Mouse (Mus musculus) cerebellum, adult (tissue): ENCODE data around the gene Smim11.

ENCODE experiments used
- ATAC-seq: cut with Nextera tagmentation; 2 replicates; pipeline ENCODE4 v1.9.2; 2017; ENCODE audit warnings: mild to moderate bottlenecking, moderate library complexity, mixed read lengths; ENCODE audit not compliant: insufficient number of reproducible peaks, low FRiP score, low TSS enrichment

The Smim11 gene

GRCm38 (mm10) chr16:92300649-92301411, at the start of gene Smim11:
Gene Smim11 (plus strand): TSS chr16:92301286.
- peak; percentile 92 for ATAC-seq

GRCm38 (mm10) chr16:92254316-92254715, 46.8 kb upstream of the Smim11 start:
- ATAC-seq = no peak

GRCm38 (mm10) chr16:92267861-92268260, 33.2 kb upstream of the Smim11 start:
- no peak for ATAC-seq

GRCm38 (mm10) chr16:92274516-92274915, 26.6 kb upstream of the Smim11 start:
- no peak for ATAC-seq

GRCm38 (mm10) chr16:92275526-92275925, 25.6 kb upstream of the Smim11 start:
- no peak for ATAC-seq

- no peak for ATAC-seq
These were observed 18.4 kb upstream of the Smim11 start for GRCm38 (mm10) chr16:92282671-92283070.

DNA sequence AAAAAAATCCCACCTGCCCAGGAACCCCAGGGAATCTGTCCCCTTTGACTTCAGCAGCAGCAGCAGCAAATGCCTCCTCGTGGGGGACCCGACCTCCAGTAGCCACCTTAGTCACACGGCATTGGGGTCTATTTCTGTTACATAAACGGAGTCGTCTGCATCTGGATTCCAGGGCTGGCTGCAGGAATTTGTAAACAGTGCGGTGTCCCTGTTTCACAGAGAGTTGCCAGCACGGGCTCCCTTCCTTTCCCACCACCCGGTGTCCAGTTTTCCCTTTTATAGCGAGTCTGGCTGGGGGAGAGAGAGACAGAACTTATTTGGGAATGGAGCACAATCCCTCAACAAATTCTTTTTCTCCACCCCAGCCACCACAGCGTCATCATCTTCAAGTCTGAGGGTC, 16.0 kb upstream of the Smim11 start:
- no peak for ATAC-seq

DNA sequence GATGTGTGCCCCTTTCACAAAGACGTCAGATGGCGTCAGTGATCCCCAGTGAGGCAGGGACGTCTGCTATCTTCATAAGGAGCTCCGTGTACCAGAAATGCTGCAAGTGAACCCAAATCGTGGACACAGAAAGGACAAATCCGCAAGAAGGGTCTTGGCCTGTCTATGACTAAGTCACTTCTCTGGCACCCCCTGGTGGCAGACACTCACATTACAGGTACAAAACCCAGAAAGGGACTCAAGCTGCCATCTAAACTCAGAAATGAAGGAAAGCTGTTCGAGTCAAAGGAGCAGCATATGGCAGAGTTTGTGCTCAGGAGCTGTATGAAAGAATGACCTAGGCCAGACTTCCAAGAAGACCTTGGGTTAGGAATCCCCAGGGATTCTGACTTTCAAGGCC, 14.5 kb upstream of the Smim11 start:
- peak; percentile 63; the same call in 1 of the 2 replicates for ATAC-seq

DNA sequence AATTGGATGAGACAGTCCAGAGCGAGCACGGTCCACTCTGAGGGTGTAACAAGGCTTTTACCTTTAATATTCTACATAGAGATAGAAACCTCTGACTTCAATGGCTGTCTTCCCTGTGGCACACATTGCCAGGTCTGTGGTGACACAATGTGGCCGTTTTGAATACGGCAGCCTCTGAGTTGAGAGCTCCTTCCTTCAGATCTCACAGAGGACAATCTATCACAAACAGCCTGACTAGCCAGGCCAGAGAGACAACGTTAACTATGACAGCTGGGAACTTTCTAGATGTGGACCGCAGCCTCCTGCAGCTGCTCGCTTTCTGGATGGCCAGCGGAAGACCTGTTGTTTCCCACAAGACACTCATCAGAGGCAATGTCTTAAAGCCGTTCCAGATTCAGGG, 12.3 kb upstream of the Smim11 start:
- ATAC-seq = no peak

DNA sequence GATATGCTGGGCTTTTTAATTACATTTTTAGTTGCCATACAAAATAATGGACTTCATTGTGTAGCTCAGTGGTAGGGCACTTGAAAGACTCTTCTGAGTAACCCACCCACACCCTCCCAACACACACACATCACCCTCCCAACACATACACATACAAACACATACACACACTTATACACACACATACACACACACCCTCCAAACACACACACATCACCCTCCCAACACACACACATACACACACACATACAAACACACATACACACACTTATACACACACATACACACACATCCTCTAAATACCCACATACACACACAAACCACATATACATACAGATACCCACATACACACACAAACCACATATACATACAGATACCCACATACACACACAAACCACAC, 11.0 kb upstream of the Smim11 start:
- no peak for ATAC-seq

- ATAC-seq = no peak
These were observed 9.0 kb upstream of the Smim11 start, which contains the start of gene Kcne2 for GRCm38 (mm10) chr16:92292101-92292500. Gene Kcne2 (plus strand): TSS chr16:92292389.

DNA sequence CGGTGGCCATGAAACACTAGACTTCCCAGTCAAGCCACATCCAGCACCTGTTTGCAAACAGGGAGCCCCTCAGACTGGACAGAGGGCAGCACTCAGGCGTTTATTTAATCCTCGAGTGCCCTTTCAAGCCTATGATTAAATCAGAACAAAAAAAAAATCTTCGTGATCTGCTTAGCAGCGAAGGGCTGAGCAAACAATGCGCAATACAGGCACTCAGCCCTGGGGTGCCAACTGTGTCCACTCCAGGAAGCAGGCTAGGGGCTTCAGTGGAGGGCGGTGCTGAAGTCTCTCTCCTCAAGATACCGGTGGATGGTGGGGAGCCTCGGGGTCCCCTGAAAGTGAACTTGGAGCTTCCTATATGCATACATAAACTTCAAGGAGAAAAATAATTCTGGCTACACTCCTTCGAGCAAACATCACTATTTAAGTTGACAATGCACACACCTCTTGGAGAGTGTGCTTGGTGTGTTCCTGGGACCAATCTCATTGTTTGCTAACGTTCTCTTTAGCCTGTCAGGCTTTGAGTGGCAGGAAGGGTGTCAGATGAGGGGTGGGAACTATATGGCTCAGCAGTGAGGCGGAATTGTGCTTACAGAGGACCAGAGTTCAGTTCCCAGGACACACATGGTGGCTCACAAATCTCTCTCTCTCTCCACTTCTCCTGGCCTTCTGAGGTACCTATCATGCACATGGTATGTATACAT, 6.7 kb upstream of the Smim11 start:
- no peak for ATAC-seq

- no peak for ATAC-seq
These were observed 5.8 kb upstream of the Smim11 start for GRCm38 (mm10) chr16:92295328-92295727.

- peak; percentile 59; the same call in 1 of the 2 replicates for ATAC-seq
These were observed 323 bp downstream of the Smim11 start for GRCm38 (mm10) chr16:92301412-92301806.

DNA sequence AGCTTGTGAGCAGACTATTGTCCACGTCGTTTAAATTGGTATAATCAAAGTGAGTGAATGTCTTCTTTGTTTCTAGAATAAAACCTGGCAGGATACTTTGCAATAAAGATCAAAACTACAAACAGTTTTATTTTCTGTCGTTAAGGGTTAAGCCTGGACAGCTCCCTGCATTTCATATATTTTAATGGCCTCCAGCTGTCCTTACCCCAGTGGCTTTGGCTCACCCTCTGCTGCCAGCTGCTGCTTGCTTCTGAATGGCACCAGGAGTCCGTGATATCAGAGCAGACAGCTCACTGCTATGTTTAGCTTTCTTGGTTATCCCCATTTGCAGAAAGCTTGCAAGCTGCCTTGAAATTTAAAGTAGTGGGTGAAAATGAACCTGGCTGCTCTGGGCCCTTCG, 903 bp downstream of the Smim11 start:
- ATAC-seq = no peak

GRCm38 (mm10) chr16:92302506-92302905, 1.4 kb downstream of the Smim11 start:
- no peak for ATAC-seq

DNA sequence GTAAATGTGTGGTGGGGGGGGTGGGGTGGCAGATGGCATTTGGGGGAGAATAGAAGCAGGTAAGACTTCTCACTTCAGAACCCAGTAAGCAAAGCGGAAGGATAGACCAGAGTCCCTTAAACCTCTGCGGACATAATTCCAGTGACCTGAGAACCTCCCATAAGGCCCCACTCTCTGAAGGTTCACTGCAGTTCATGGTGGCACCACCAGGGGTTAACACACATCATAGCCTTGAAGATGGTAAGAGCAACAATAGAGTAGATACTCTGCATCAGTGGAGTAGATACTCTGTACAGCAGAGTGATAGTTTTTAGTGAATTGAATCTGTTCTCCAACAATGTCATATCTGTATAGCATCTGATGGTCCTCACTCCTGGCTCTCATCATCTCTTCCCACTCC, 4.4 kb downstream of the Smim11 start:
- no peak for ATAC-seq

DNA sequence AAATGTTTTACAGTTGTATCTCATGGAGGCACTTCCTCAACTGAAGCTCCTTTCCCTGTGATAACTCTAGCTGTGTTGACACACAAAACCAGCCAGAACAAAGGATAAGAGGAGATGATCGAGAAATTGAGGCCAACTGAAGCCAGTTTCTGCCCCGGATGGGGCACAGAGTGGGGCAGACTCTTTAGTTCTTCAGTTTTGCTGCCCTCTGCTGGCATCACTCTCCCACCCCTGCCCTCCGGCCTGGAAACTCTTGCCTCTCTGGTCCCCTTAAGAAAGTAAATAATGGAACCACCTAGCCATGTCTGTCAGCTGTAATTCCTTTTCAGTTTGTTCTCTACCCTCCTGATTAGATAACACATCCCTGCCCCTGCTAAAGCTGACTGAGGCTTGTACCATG, 6.9 kb downstream of the Smim11 start:
- no peak for ATAC-seq

DNA sequence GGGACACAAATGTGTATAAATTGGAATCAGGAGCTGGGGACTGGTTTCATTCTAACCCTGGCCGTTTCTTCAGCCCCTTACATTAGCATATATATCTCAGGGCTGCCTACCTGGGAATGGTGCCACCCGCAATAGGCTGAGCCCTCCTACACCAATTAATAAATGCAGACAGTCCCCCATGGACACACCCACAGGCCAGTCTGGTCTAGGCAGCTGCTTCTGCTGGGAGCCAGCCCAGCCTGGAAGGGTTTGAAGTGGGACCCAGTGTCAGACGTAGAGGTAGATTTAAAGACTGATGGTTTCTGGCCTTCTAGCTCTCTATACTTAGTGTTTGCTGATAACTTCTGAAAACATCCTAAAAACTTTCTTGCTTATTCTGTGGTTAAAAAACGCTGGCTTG, 8.0 kb downstream of the Smim11 start:
- ATAC-seq = no peak

DNA sequence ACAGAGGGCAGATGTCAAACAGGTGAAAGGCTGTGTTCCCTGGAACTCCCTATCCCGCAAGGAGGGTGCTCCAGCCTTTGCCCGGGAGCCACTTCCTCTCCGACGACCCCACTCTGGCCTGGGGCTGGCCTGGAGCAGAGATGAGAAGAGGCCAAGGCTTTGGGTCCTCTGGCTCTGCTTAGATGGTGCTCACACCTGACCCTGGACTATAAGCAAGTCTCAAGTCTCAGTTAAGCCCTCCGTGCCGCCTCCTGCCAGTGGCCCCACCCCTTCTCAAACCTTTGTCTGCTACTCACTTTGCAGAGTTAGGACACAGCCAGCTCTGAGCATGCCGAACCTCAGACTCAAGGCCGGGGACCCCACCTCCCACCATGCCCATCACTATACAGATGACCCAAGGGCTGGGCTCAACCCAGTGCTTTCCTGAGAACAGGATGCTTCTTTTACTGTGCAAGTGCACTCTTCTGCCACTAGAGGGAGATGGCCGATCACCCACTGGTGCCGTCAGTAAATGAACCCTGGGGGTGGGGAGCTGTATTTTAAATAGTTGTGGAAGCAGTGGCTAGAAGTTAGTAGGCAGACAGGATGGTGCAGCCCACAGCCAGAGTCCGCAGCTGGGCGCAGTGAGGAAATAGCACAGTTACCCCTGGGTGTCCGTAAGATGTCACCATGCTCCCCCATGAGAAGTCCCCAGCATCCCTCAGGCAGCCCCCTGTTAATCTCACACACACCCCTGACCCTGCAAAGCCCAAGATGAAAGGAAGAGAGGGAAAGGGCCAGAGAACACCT, 13.1 kb downstream of the Smim11 start:
- ATAC-seq = peak; percentile 42
